Mouse (Mus musculus): ENCODE results near the gene Wnt3a. TPM values are rescaled to one million over a fixed set of nuclear protein-coding genes. Genes with fewer than 3 reads are reported as not detected.
A peak's percentile ranks its signal among the peaks of the same experiment; 100 is the strongest.

Gene Wnt3a
- polyA plus RNA-seq, 1 experiment from 2014 or later: 3.0 TPM

- Histone ChIP-seq H3K4me1 (replicated peaks) (peaks cover 6% of the 10 kb centered on the region), H3K9ac (replicated peaks) (no peak overlapping the region), H3K4me3 (replicated peaks) (no peak overlapping the region), H3K27me3 (peaks cover 37% of the 10 kb centered on the region), H3K9me3 (no peaks in the 10 kb centered on the region), H3K36me3 (no peaks in the 10 kb centered on the region), H3K4me2 (replicated peaks) (no peak overlapping the region), H3K27ac (no peak overlapping the region)
- ATAC-seq: no peak
- WGBS: 55% methylated on average over 6 of the region's 6 CpGs
Observed at GRCm38 (mm10) chr11:59243856-59244255, 46.7 kb downstream of the Wnt3a start.

DNA sequence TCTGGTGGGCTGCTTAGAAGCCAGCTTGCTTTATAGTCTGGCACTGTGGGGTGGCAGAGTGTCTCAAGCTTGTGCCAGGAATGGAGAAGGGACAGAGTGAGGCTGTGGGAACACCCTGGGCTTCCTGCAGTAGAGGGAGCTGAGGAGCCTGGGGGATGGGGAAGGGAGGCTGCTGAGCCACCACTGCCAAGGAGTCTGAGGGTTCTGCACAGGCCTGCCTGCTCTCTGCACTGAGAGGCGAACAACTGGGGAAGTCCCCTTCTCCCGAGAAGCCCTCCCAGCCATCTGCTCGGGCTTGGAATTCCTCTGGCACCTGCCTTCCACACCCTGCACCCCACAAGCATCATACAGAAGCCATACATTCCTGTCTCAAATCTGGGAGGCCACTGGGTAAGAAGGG lies 48.7 kb downstream of the Wnt3a start:
- no peak overlapping the region for H3K4me3 ChIP-seq (replicated peaks)
- H3K4me1 ChIP-seq (replicated peaks): peaks cover 12% of the 10 kb centered on the region
- no peak overlapping the region for H3K27ac ChIP-seq
- H3K9me3 ChIP-seq: no peaks in the 10 kb centered on the region
- H3K4me2 ChIP-seq (replicated peaks): no peak overlapping the region
- no peaks in the 10 kb centered on the region for H3K36me3 ChIP-seq
- no peak overlapping the region for H3K9ac ChIP-seq (replicated peaks)
- peaks cover 29% of the 10 kb centered on the region for H3K27me3 ChIP-seq
- 63% methylated on average over 3 of the region's 3 CpGs for WGBS
- no peak for ATAC-seq

- Histone ChIP-seq H3K36me3 (no peaks in the 10 kb centered on the region), H3K9ac (replicated peaks) (no peak overlapping the region), H3K4me2 (replicated peaks) (no peak overlapping the region), H3K4me1 (replicated peaks) (peaks cover 12% of the 10 kb centered on the region), H3K27me3 (peaks cover 29% of the 10 kb centered on the region), H3K4me3 (replicated peaks) (no peak overlapping the region), H3K27ac (no peak overlapping the region), H3K9me3 (no peaks in the 10 kb centered on the region)
- ATAC-seq: 0 out of 2 replicates have a peak, but pooled peaks have one; percentile 18
- WGBS: 72% methylated on average over 4 of the region's 4 CpGs
Observed at GRCm38 (mm10) chr11:59239796-59240195, 50.8 kb downstream of the Wnt3a start.

DNA sequence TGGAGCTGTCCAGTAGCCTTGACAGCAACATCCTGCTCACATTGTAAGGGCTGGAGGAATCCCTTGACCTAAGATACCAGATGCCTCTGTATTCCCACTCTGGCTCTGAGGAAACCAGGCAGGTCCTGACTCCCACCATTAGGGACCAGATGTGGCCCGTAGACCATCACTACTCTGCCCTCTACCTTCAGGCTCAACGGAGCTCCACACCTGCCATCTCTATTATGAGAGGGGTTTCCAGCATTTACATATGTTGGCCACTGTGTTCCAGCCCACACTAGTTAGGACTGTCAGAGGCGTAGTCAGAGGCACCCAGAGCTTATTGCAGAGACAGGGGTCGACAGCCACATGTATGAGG lies 51.1 kb downstream of the Wnt3a start:
- ATAC-seq: peak; percentile 31
- 75% methylated on average over 4 of the region's 4 CpGs for whole genome bisulfite sequencing
- Histone ChIP-seq H3K27me3 (peaks cover 29% of the 10 kb centered on the region), H3K4me2 (replicated peaks) (no peak overlapping the region), H3K4me3 (replicated peaks) (no peak overlapping the region), H3K4me1 (replicated peaks) (peaks cover 12% of the 10 kb centered on the region), H3K36me3 (no peaks in the 10 kb centered on the region), H3K27ac (no peak overlapping the region), H3K9ac (replicated peaks) (no peak overlapping the region), H3K9me3 (no peaks in the 10 kb centered on the region)

GRCm38 (mm10) chr11:59238525-59239427 lies 51.8 kb downstream of the Wnt3a start:
- H3K4me2 ChIP-seq (replicated peaks): no peak overlapping the region
- no peaks in the 10 kb centered on the region for H3K9me3 ChIP-seq
- peaks cover 26% of the 10 kb centered on the region for H3K27me3 ChIP-seq
- no peaks in the 10 kb centered on the region for H3K36me3 ChIP-seq
- H3K9ac ChIP-seq (replicated peaks): no peak overlapping the region
- ATAC-seq: peak; percentile 76
- no peak overlapping the region for H3K4me3 ChIP-seq (replicated peaks)
- H3K4me1 ChIP-seq (replicated peaks): peaks cover 12% of the 10 kb centered on the region
- H3K27ac ChIP-seq: no peak overlapping the region
- 5% methylated on average over 15 of the region's 15 CpGs for WGBS

- H3K4me3 ChIP-seq (replicated peaks): no peak overlapping the region
- H3K27ac ChIP-seq: no peak overlapping the region
- no peak overlapping the region for H3K9ac ChIP-seq (replicated peaks)
- WGBS: 48% methylated on average over 2 of the region's 2 CpGs
- H3K4me1 ChIP-seq (replicated peaks): peaks cover 5% of the 10 kb centered on the region
- ATAC-seq: no peak
- no peak overlapping the region for H3K4me2 ChIP-seq (replicated peaks)
- H3K36me3 ChIP-seq: no peaks in the 10 kb centered on the region
- no peaks in the 10 kb centered on the region for H3K27me3 ChIP-seq
- no peaks in the 10 kb centered on the region for H3K9me3 ChIP-seq
Observed at GRCm38 (mm10) chr11:59232797-59233196, 57.8 kb downstream of the Wnt3a start.

GRCm38 (mm10) chr11:59230144-59230760 lies 60.3 kb downstream of the Wnt3a start:
- 0 out of 2 replicates have a peak overlapping the region, but pooled peaks have one; percentile 14 for H3K9ac ChIP-seq (replicated peaks)
- WGBS: 15% methylated on average over 7 of the region's 7 CpGs
- no peak for ATAC-seq

DNA sequence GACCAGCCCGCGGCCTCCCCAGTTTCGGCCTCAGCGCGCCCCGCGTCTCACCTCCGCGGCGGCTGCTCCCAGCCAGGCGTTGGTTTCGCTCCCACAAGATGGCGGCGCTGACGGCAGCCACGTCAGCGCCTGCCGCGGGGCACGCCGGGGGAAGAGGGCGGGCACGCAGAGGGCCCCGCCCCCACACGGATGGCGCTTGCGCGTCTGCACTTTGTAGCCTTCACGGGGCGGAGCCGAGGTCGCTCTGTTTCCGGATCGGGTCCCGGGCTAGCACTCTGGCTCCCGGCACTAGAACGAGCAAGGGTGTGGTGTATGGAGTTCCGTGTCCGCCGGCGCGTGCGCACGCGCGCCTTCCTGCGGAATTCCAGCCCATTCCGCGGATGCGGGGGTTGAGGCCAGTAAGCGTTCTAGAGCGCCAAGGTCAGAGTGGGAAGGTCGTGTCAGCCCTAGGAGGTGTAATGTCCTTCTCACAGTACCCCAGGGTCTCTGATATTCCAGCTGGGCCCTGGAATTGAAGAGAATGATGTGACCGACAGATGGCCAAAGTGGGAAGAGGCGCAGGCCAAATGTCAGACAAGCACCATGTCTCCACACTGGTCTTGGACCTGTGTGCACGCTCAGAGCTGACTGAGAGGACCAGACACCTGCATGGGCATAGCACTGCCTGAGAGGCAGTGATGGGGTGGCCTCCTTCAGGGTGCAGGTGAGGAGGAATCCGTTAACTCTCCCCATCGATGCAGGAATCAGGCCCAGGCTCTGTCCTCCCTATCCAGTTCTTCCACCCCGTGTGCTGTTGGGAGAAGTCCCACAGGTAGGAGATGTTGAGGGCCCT lies 62.2 kb downstream of the Wnt3a start, which contains the start of gene Arf1:
Gene Arf1 (minus strand): TSS at position 149 of the 832 bp plus-strand sequence.
- Histone ChIP-seq H3K27me3 (no peaks in the 10 kb centered on the region), H3K27ac (peak within 1 kb of the TSS; percentile 95), H3K9ac (replicated peaks) (peak within 1 kb of the TSS; percentile 99), H3K4me1 (replicated peaks) (peaks cover 44% of the 10 kb centered on the region), H3K9me3 (no peaks in the 10 kb centered on the region), H3K36me3 (no peaks in the 10 kb centered on the region; the same call in 1 of the 2 replicates), H3K4me2 (replicated peaks) (peak within 1 kb of the TSS; percentile 98), H3K4me3 (replicated peaks) (peak within 1 kb of the TSS; percentile 100)
- peak; percentile 95 for ATAC-seq
- 5% methylated on average over 55 of the region's 59 CpGs for WGBS

More at GRCm38 (mm10) chr11:59230144-59230760, 60.3 kb downstream of the Wnt3a start:
- Histone ChIP-seq H3K9me3 (no peaks in the 10 kb centered on the region), H3K27ac (no peak overlapping the region), H3K4me1 (replicated peaks) (peaks cover 26% of the 10 kb centered on the region), H3K27me3 (no peaks in the 10 kb centered on the region), H3K4me2 (replicated peaks) (no peak overlapping the region), H3K36me3 (no peaks in the 10 kb centered on the region), H3K4me3 (replicated peaks) (no peak overlapping the region)

GRCm38 (mm10) chr11:59227604-59228121 lies 62.9 kb downstream of the Wnt3a start:
- Histone ChIP-seq H3K27ac (peak overlapping the region; percentile 95), H3K27me3 (no peaks in the 10 kb centered on the region), H3K9me3 (no peaks in the 10 kb centered on the region), H3K4me3 (replicated peaks) (peak overlapping the region; percentile 100), H3K4me1 (replicated peaks) (peaks cover 51% of the 10 kb centered on the region), H3K9ac (replicated peaks) (peak overlapping the region; percentile 99), H3K4me2 (replicated peaks) (peak overlapping the region; percentile 98), H3K36me3 (no peaks in the 10 kb centered on the region; the same call in 1 of the 2 replicates)
- ATAC-seq: peak; percentile 85
- under 1% methylated on average over 45 of the region's 51 CpGs for WGBS

DNA sequence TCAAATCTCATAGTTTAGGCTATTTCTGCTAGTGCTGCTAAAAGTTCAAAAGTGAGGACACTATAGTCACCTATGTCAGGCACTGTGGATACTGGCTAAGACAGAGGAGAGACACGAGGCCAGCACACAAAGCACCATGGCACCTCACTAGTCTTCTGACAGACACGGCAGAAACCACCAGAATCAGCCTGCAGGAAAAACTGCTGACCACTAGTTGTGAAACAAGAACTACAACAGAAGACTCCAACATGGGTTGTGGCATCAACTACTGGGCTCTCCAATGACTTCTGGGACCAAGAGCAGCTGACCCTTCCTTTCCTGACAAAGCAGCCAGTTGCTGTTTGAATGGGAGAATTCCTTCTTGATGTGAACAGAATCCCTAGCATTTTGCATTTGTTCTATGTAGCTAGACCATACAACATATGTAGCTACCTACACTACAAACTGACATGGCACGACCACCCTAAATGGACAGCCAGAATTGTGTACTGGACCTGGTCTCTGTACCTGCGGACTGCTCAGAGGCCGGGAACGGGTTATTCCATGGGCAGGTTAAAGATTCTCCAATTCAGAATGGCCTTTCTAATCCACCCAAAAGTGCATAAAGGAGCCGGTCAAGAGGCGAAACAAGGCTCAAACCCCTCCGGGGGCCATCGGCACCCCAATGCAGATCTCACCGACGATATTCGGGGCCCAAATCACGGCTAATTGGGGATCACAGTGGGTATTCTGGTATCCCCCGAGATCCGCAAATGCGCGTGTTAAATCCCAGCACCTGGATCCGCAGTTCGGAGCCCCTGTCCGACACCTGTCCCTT lies 63.6 kb downstream of the Wnt3a start:
- H3K4me3 ChIP-seq (replicated peaks): peak overlapping the region; percentile 100
- peak overlapping the region; percentile 99 for H3K9ac ChIP-seq (replicated peaks)
- WGBS: 6% methylated on average over 21 of the region's 21 CpGs
- H3K36me3 ChIP-seq: no peaks in the 10 kb centered on the region; the same call in 1 of the 2 replicates
- H3K27ac ChIP-seq: peak overlapping the region; percentile 95
- no peaks in the 10 kb centered on the region for H3K9me3 ChIP-seq
- peaks cover 55% of the 10 kb centered on the region for H3K4me1 ChIP-seq (replicated peaks)
- peak; percentile 0; the same call in 1 of the 2 replicates for ATAC-seq
- H3K4me2 ChIP-seq (replicated peaks): peak overlapping the region; percentile 98
- no peaks in the 10 kb centered on the region for H3K27me3 ChIP-seq

DNA sequence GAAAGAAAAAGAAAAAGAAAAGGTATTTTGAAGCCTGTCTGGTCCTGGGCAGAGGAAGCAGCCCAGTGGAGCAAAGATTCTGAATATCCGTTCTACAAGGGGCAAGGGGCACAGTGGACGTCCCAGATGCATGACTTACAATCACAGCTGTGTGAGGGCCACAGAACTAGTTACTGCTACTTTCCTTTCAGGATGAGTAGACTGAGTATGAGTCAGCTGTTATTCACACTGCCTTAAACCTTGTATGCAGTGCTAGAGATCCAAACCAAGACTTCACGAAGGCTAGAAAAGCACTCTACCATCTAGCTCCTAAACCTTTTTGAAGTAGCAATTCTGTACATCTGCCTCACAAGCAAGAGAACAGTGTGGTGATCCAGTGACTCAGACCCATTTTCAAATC lies 64.3 kb downstream of the Wnt3a start:
- 64% methylated on average over 3 of the region's 3 CpGs for WGBS
- H3K9ac ChIP-seq (replicated peaks): peak overlapping the region; percentile 99
- peak overlapping the region; percentile 100 for H3K4me3 ChIP-seq (replicated peaks)
- no peaks in the 10 kb centered on the region for H3K9me3 ChIP-seq
- peaks cover 58% of the 10 kb centered on the region for H3K4me1 ChIP-seq (replicated peaks)
- H3K4me2 ChIP-seq (replicated peaks): peak overlapping the region; percentile 98
- ATAC-seq: no peak
- no peaks in the 10 kb centered on the region; the same call in 1 of the 2 replicates for H3K36me3 ChIP-seq
- no peaks in the 10 kb centered on the region for H3K27me3 ChIP-seq
- no peak overlapping the region for H3K27ac ChIP-seq
